Mouse (Mus musculus) stomach, postnatal 0 days (tissue): ENCODE results near the gene Taar8b. TPM values are rescaled to one million over a fixed set of nuclear protein-coding genes. Genes with fewer than 3 reads are reported as not detected.
"Not testable (repeated sequence)": the region's sequence is repeated elsewhere in the genome, so short reads cannot be mapped to it uniquely, and the experiment has no call there.

ENCODE experiments used
- ATAC-seq: fragments of 200-750 bp; cut with Nextera tagmentation; 2 replicates; pipeline ENCODE4 v1.8.0; 2017; ENCODE audit not compliant: low FRiP score, low TSS enrichment
- DNase-seq: peaks from one replicate; pipeline ENCODE4 v3.0.0-alpha.2; 2016; ENCODE audit warnings: low spot score
- H3K27ac ChIP-seq: fragments of 300-500 bp; sonication (generic); replicated peaks from 2 replicates; pipeline ENCODE4 v1.5.1; 2014; ENCODE audit warnings: mild to moderate bottlenecking, control low read depth
- H3K27me3 ChIP-seq: fragments of 300-500 bp; sonication (generic); 2 replicates; pipeline ENCODE4 v1.6.1; 2014; ENCODE audit warnings: low read length; ENCODE audit not compliant: control insufficient read depth, insufficient read depth
- H3K36me3 ChIP-seq: fragments of 300-500 bp; sonication (generic); 2 replicates; pipeline ENCODE4 v1.6.1; 2014; ENCODE audit warnings: low read length, mixed read lengths; ENCODE audit not compliant: control insufficient read depth, insufficient read depth
- H3K4me1 ChIP-seq: fragments of 300-500 bp; sonication (generic); replicated peaks from 2 replicates; pipeline ENCODE4 v1.6.1; 2014; ENCODE audit warnings: antibody characterized with exemption; ENCODE audit not compliant: control insufficient read depth, insufficient read depth
- H3K4me2 ChIP-seq: fragments of 300-500 bp; sonication (generic); replicated peaks from 2 replicates; pipeline ENCODE4 v1.6.1; 2014; ENCODE audit warnings: low read depth, mild to moderate bottlenecking, control low read depth, moderate library complexity
- H3K4me3 ChIP-seq: fragments of 300-500 bp; sonication (generic); 2 replicates; pipeline ENCODE4 v1.5.1; 2014; ENCODE audit warnings: low read depth, low read length, control low read depth
- H3K9ac ChIP-seq: fragments of 300-500 bp; sonication (generic); 2 replicates; pipeline ENCODE4 v1.6.1; 2014; ENCODE audit warnings: mild to moderate bottlenecking, low read length, control low read depth, mixed read lengths
- H3K9me3 ChIP-seq: fragments of 300-500 bp; sonication (generic); 2 replicates; pipeline ENCODE4 v1.6.1; 2016; ENCODE audit warnings: low read length; ENCODE audit not compliant: control insufficient read depth
- CTCF ChIP-seq: IDR thresholded peaks from 2 replicates; pipeline ENCODE4 v1.5.1; 2016; ENCODE audit warnings: antibody characterized with exemption, low read depth, mild to moderate bottlenecking, moderate library complexity
- EP300 ChIP-seq: optimal IDR thresholded peaks from 2 replicates; pipeline ENCODE3; 2016; ENCODE audit warnings: antibody characterized with exemption
- WGBS: fragments of 180-500 bp; shearing (Covaris S2); extraction: QIAGEN DNeasy Blood & Tissue Kit; methylation state at CpG from one replicate; pipeline ENCODE4 v1.1.7; 2014; 5-methylcytosine and 5-hydroxymethylcytosine counted together
- polyA plus RNA-seq: library from polyadenylated mRNA; unstranded; fragments of >200 nt; fragmentation: Nextera tagmentation; extraction: Ambion mirVana; gene quantifications from 2 replicates; pipeline ENCODE4 v1.2.1, GENCODE M21; 2015

Gene Taar8b
- polyA plus RNA-seq, 1 experiment from 2014 or later = not detected

DNA sequence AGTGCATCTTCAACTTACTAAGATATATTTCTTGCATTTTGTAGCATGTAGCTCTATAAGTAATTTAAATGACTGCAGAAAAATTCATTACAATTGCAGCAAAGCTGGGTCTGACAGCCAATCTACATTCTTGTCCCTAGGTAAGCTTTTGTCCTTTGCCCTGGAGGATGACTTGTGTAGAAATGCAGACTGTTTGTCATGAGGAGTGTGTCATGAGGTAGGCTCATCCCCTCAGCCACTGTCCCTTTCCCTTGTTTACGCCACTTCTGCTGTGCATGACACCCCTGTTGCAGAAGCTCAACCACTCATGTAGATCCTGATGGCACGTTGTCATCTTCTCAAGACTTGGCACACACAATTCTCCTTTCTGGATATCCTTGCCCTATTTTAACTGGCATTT, 4.9 kb downstream of the Taar8b start:
- no peak for ATAC-seq
- no peak overlapping the region for H3K4me2 ChIP-seq

DNA sequence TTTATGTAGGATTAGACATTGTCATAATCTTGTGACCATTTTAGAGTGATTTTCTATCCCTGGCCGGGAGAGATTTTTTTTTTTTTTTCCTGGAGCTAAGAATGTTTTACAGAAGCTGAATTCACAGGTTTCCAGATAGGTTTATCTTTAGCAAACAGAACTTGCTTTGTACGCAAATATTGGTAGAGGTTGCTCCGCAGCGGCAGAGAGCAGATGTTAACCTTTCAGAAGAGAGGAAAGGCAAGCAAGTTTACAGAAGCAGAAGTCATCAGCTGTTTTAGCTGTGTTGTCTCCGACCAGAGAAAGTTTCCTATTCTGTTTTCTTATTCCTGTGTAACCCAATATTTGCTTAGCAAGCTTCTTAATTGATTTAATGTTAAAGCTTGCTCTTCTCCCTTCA, 5.5 kb downstream of the Taar8b start:
- DNase-seq (peak; percentile 53), ATAC-seq (peak; percentile 47; the same call in 1 of the 2 replicates)
- Histone ChIP-seq H3K27me3 (no peaks in the 10 kb centered on the region), H3K36me3 (no peaks in the 10 kb centered on the region), H3K4me2 (no peak overlapping the region), H3K4me3 (no peak overlapping the region), H3K9me3 (no peaks in the 10 kb centered on the region), H3K9ac (no peak overlapping the region), H3K4me1 (no peaks in the 10 kb centered on the region), H3K27ac (no peak overlapping the region)
- TF ChIP-seq CTCF (no peak), EP300 (no peak)
- WGBS = 40% methylated on average over 5 of the region's 5 CpGs

More for the DNA sequence above, 4.9 kb downstream of the Taar8b start:
- Histone ChIP-seq H3K27ac (no peak overlapping the region), H3K4me1 (no peaks in the 10 kb centered on the region), H3K27me3 (no peaks in the 10 kb centered on the region), H3K9me3 (no peaks in the 10 kb centered on the region), H3K36me3 (no peaks in the 10 kb centered on the region), H3K4me3 (no peak overlapping the region), H3K9ac (no peak overlapping the region)
- TF ChIP-seq EP300 (no peak), CTCF (no peak)
- no peak for DNase-seq
- 90% methylated on average over 2 of the region's 2 CpGs for WGBS

DNA sequence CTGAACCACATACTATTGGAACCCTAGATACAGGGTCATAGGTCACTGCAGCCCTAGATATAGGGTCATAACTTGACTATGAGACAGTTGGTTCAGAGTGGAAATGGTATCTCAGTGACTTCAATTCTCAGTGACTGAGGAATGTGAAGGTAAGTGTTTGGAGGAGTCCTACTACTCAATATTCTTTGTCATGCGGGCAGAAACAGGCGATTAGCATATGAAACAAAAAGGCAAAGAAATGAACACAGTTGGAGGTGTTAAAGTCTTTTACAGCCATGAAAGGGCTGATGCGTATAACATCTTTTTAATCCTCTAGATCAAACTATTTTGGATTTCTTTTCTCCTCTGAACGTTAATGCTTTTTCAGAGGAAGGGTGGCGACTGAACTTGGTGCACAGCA, 6.2 kb downstream of the Taar8b start:
- DNase-seq (no peak), ATAC-seq (no peak)
- Histone ChIP-seq H3K4me2 (no peak overlapping the region), H3K36me3 (no peaks in the 10 kb centered on the region), H3K4me3 (no peak overlapping the region), H3K9ac (no peak overlapping the region), H3K27me3 (no peaks in the 10 kb centered on the region), H3K27ac (no peak overlapping the region), H3K9me3 (no peaks in the 10 kb centered on the region), H3K4me1 (no peaks in the 10 kb centered on the region)
- no peak for TF ChIP-seq CTCF
- TF ChIP-seq EP300 = no peak
- WGBS = 62% methylated on average over 5 of the region's 5 CpGs

DNA sequence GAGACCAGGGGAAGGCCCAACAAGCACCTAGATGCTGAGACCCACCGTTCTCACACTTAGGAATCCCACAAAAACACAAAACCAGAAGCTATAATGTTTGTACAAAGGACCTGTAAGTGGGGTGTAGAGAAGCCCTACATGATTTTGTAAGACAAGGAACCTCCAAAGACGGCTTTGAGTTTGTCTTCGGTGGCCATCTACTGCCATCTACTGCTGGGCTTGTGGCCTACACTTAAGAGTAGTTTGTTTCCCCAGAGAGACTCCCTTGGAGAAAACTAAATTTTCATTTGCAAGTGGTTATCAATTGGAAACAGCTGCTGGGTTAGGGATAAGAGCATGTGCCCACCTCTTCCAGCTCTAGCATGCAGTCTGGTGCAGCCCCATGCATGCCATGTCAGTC, 11.9 kb downstream of the Taar8b start:
- no peak for ATAC-seq
- H3K4me2 ChIP-seq = no peak overlapping the region
- no peak overlapping the region for H3K27ac ChIP-seq
- H3K9ac ChIP-seq = no peak overlapping the region
- H3K36me3 ChIP-seq = no peaks in the 10 kb centered on the region
- H3K27me3 ChIP-seq = no peaks in the 10 kb centered on the region
- TF ChIP-seq CTCF (peak; percentile 83), EP300 (no peak)
- H3K4me3 ChIP-seq = no peak overlapping the region
- H3K4me1 ChIP-seq = no peaks in the 10 kb centered on the region
- H3K9me3 ChIP-seq = no peaks in the 10 kb centered on the region
- peak; percentile 53 for DNase-seq
- 34% methylated on average over 3 of the region's 3 CpGs for WGBS

DNA sequence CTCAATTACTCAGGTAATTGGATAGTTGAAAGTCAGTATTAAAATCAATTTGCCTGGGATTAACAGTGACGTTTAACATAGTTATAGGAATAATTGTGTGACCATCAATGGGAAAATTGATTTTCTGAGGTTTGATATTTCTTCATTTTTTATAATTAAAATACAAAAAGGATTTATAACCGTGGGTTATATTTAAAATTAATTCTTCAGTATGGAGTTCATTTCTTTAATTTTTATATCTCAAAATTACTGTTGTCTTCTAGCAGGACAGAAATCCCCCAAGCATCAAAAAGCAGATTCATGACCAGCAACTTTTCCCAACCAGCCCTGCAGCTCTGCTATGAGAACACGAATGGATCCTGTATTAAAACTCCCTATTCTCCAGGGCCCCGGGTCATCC, 15.9 kb downstream of the Taar8b start, which contains the start of gene Taar8a:
TSS of gene Taar8a (plus strand) at position 301 of the 400 bp plus-strand sequence.
- H3K36me3 ChIP-seq, H3K27me3 ChIP-seq, H3K4me1 ChIP-seq, H3K4me2 ChIP-seq, ATAC-seq, DNase-seq, H3K9me3 ChIP-seq, H3K4me3 ChIP-seq, H3K27ac ChIP-seq, H3K9ac ChIP-seq: not testable (repeated sequence)
- 88% methylated on average over 2 of the region's 4 CpGs for WGBS

DNA sequence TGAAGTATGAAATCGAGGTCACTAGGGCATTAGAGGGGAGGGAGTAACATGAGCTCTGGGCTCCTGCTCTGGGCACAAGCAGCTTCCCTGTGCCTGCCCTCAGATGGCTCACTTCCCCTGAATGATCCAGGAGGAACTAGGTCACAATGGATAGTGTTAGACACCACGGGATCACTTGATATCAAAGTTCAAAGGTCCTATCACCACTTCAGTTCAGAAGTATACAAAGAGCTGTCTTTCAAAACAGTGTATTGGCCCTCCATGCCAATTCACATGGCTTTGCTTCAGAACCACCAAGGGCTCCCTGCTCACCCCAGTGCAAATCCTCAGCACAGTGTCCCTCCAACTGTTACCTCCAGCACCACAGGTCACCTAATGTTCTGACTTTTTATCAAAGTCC, 17.3 kb downstream of the Taar8b start:
- H3K9me3 ChIP-seq, H3K27ac ChIP-seq, H3K4me1 ChIP-seq, DNase-seq, H3K36me3 ChIP-seq, H3K9ac ChIP-seq, H3K27me3 ChIP-seq, H3K4me3 ChIP-seq, ATAC-seq, H3K4me2 ChIP-seq: not testable (repeated sequence)
- 22% methylated on average over 2 of the region's 2 CpGs for WGBS
